Mouse (Mus musculus) lung, postnatal 0 days (tissue): ENCODE results near the gene Fyn. TPM values are rescaled to one million over a fixed set of nuclear protein-coding genes. Genes with fewer than 3 reads are reported as not detected.

Source experiments
- ATAC-seq: fragments of 200-750 bp; cut with Nextera tagmentation; 2 replicates; pipeline ENCODE4 v1.8.0; 2017; ENCODE audit warnings: moderate library complexity
- DNase-seq: peaks from one replicate; pipeline ENCODE4 v3.0.0-alpha.2; 2016; ENCODE audit warnings: low spot score
- H3K27ac ChIP-seq: fragments of 300-500 bp; sonication (generic); 2 replicates; pipeline ENCODE4 v1.5.1; 2014; ENCODE audit warnings: antibody characterized with exemption, mild to moderate bottlenecking, low read length, mixed read lengths
- H3K27me3 ChIP-seq: fragments of 300-500 bp; sonication (generic); replicated peaks from 2 replicates; pipeline ENCODE4 v1.6.1; 2014; ENCODE audit warnings: low read length, mixed read lengths; ENCODE audit not compliant: insufficient read depth
- H3K36me3 ChIP-seq: fragments of 300-500 bp; sonication (generic); 2 replicates; pipeline ENCODE4 v1.6.1; 2014; ENCODE audit warnings: low read length, mixed read lengths; ENCODE audit not compliant: insufficient read depth
- H3K4me1 ChIP-seq: fragments of 300-500 bp; sonication (generic); 2 replicates; pipeline ENCODE4 v1.6.1; 2014; ENCODE audit warnings: antibody characterized with exemption, low read depth, low read length, mixed read lengths; ENCODE audit not compliant: insufficient read depth
- H3K4me2 ChIP-seq: fragments of 300-500 bp; sonication (generic); replicated peaks from 2 replicates; pipeline ENCODE4 v1.6.1; 2014; ENCODE audit warnings: low read depth, mild to moderate bottlenecking, low read length, moderate library complexity, mixed read lengths
- H3K4me3 ChIP-seq: fragments of 300-500 bp; sonication (generic); 2 replicates; pipeline ENCODE4 v1.5.1; 2014; ENCODE audit warnings: low read depth, low read length
- H3K9ac ChIP-seq: fragments of 300-500 bp; sonication (generic); replicated peaks from 2 replicates; pipeline ENCODE4 v1.6.1; 2014; ENCODE audit warnings: low read depth, mild to moderate bottlenecking
- H3K9me3 ChIP-seq: fragments of 300-500 bp; sonication (generic); 2 replicates; pipeline ENCODE4 v1.6.1; 2016; ENCODE audit warnings: low read length, mixed read lengths
- CTCF ChIP-seq: IDR thresholded peaks from 2 replicates; pipeline ENCODE4 v1.5.1; 2016; ENCODE audit warnings: antibody characterized with exemption, mild to moderate bottlenecking
- EP300 ChIP-seq: IDR thresholded peaks from 2 replicates; pipeline ENCODE4 v1.6.1; 2016; ENCODE audit warnings: antibody characterized with exemption, mild to moderate bottlenecking, control low read depth
- WGBS: fragments of 180-500 bp; shearing (Covaris S2); extraction: QIAGEN DNeasy Blood & Tissue Kit; methylation state at CpG from one replicate; pipeline ENCODE4 v1.1.7; 2014; 5-methylcytosine and 5-hydroxymethylcytosine counted together
- polyA plus RNA-seq: library from polyadenylated mRNA; unstranded; fragments of >200 nt; fragmentation: Nextera tagmentation; extraction: Ambion mirVana; gene quantifications from 2 replicates; pipeline ENCODE4 v1.2.1, GENCODE M21; 2015

The Fyn gene
- polyA plus RNA-seq, 1 experiment from 2014 or later = 23.0 TPM

- ATAC-seq = no peak
- 75% methylated on average over 14 of the region's 14 CpGs for WGBS
- H3K27ac ChIP-seq = no peak overlapping the region
- H3K27me3 ChIP-seq = no peaks in the 10 kb centered on the region
- no peaks in the 10 kb centered on the region for H3K36me3 ChIP-seq
- no peak for DNase-seq
- H3K4me2 ChIP-seq = no peak overlapping the region
- no peak overlapping the region for H3K9ac ChIP-seq
- peaks cover 3% of the 10 kb centered on the region; the same call in 1 of the 2 replicates for H3K9me3 ChIP-seq
- 0 out of 2 replicates have a peak, but pooled peaks cover 2% of the 10 kb centered on the region for H3K4me1 ChIP-seq
- no peak overlapping the region for H3K4me3 ChIP-seq
- TF ChIP-seq EP300 (no peak), CTCF (no peak)
These were observed 119.2 kb downstream of the Fyn start for GRCm38 (mm10) chr10:39487740-39488415.

- Histone ChIP-seq H3K9ac (no peak overlapping the region), H3K9me3 (no peaks in the 10 kb centered on the region), H3K27ac (no peak overlapping the region), H3K4me2 (no peak overlapping the region), H3K4me3 (no peak overlapping the region), H3K4me1 (0 out of 2 replicates have a peak, but pooled peaks cover 2% of the 10 kb centered on the region), H3K36me3 (no peaks in the 10 kb centered on the region), H3K27me3 (no peaks in the 10 kb centered on the region)
- TF ChIP-seq EP300 = no peak
- TF ChIP-seq CTCF = no peak
- 65% methylated on average over 3 of the region's 3 CpGs for WGBS
- DNase-seq (no peak), ATAC-seq (no peak)
These were observed 119.9 kb downstream of the Fyn start for GRCm38 (mm10) chr10:39488542-39488941.

GRCm38 (mm10) chr10:39488956-39489355, 120.3 kb downstream of the Fyn start:
- no peak for DNase-seq
- no peaks in the 10 kb centered on the region for H3K36me3 ChIP-seq
- no peak for ATAC-seq
- no peak overlapping the region for H3K4me2 ChIP-seq
- no peaks in the 10 kb centered on the region for H3K9me3 ChIP-seq
- 0 out of 2 replicates have a peak, but pooled peaks cover 2% of the 10 kb centered on the region for H3K4me1 ChIP-seq
- H3K9ac ChIP-seq = no peak overlapping the region
- H3K4me3 ChIP-seq = no peak overlapping the region
- H3K27ac ChIP-seq = no peak overlapping the region
- no peaks in the 10 kb centered on the region for H3K27me3 ChIP-seq
- 75% methylated on average over 3 of the region's 3 CpGs for WGBS
- no peak for TF ChIP-seq CTCF
- no peak for TF ChIP-seq EP300

- Histone ChIP-seq H3K27ac (no peak overlapping the region), H3K4me3 (no peak overlapping the region), H3K36me3 (no peaks in the 10 kb centered on the region), H3K4me1 (no peaks in the 10 kb centered on the region), H3K27me3 (no peaks in the 10 kb centered on the region), H3K9me3 (no peaks in the 10 kb centered on the region), H3K9ac (no peak overlapping the region), H3K4me2 (no peak overlapping the region)
- TF ChIP-seq EP300 = no peak
- no peak for TF ChIP-seq CTCF
- WGBS = 48% methylated on average over 9 of the region's 9 CpGs
- ATAC-seq = peak; percentile 17
- DNase-seq = peak; percentile 35
These were observed 121.9 kb downstream of the Fyn start for GRCm38 (mm10) chr10:39490349-39491121.

GRCm38 (mm10) chr10:39492146-39492545, 123.5 kb downstream of the Fyn start:
- no peaks in the 10 kb centered on the region for H3K36me3 ChIP-seq
- no peak for ATAC-seq
- no peaks in the 10 kb centered on the region for H3K27me3 ChIP-seq
- WGBS = 77% methylated on average over 6 of the region's 6 CpGs
- no peak for DNase-seq
- H3K4me1 ChIP-seq = no peaks in the 10 kb centered on the region
- no peak overlapping the region for H3K27ac ChIP-seq
- no peaks in the 10 kb centered on the region for H3K9me3 ChIP-seq
- TF ChIP-seq EP300 (no peak), CTCF (no peak)
- no peak overlapping the region for H3K4me2 ChIP-seq
- H3K4me3 ChIP-seq = no peak overlapping the region
- no peak overlapping the region for H3K9ac ChIP-seq

GRCm38 (mm10) chr10:39493007-39493406, 124.4 kb downstream of the Fyn start:
- TF ChIP-seq CTCF = no peak
- no peak for TF ChIP-seq EP300
- H3K4me2 ChIP-seq = no peak overlapping the region
- 96% methylated on average over 3 of the region's 3 CpGs for WGBS
- H3K27me3 ChIP-seq = no peaks in the 10 kb centered on the region
- H3K27ac ChIP-seq = no peak overlapping the region
- H3K9me3 ChIP-seq = no peaks in the 10 kb centered on the region
- H3K4me3 ChIP-seq = no peak overlapping the region
- DNase-seq = no peak
- no peaks in the 10 kb centered on the region for H3K4me1 ChIP-seq
- no peak for ATAC-seq
- no peaks in the 10 kb centered on the region for H3K36me3 ChIP-seq
- no peak overlapping the region for H3K9ac ChIP-seq
